Mouse (Mus musculus) lung, adult 2 months (tissue): ENCODE measurements around the gene Snx33.

ENCODE experiments used
- CTCF ChIP-seq: fragments of 200-500 bp; IDR thresholded peaks from 2 replicates; pipeline ENCODE4 v1.5.1; 2011; ENCODE audit warnings: mild to moderate bottlenecking, low read length, control low read depth; ENCODE audit not compliant: insufficient read depth
- POLR2A ChIP-seq: fragments of 200-500 bp; IDR thresholded peaks from 2 replicates; pipeline ENCODE4 v1.6.1; 2011; ENCODE audit warnings: low read depth, mild to moderate bottlenecking, control low read depth, low read length, borderline replicate concordance; ENCODE audit errors: extremely low read depth

DNA sequence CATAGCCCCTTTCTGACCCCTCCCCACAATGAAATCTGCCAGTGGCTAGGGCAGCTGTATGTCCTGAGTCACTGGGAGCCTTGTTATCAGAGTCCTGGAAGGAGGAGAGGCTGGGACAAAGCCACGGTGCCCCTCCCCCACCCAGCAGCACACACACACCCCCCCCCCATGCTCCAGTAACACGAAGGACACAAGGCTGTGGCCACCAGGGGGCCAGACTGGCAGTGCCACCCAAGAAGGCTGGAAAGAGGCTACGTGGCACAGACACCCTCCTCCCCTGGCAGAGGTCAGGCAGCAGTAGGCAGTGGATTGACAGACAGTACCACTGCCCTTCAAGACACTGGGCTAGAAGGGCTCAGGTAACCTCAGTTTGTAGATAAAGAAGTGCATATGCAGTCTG lies 34.2 kb downstream of the Snx33 start:
- peak; percentile 30; the same call in 1 of the 2 replicates for TF ChIP-seq CTCF
- TF ChIP-seq POLR2A = no peak
